Mouse (Mus musculus) midbrain, postnatal 0 days (tissue): Measurements from ENCODE around the gene Serpinh1. TPM values are rescaled to one million over a fixed set of nuclear protein-coding genes. Genes with fewer than 3 reads are reported as not detected.

ENCODE experiments used
- ATAC-seq: fragments of 200-750 bp; cut with Nextera tagmentation; 2 replicates; pipeline ENCODE4 v1.8.0; 2017; ENCODE audit warnings: moderate number of reproducible peaks, mild to moderate bottlenecking, moderate TSS enrichment, moderate library complexity; ENCODE audit not compliant: low FRiP score
- DNase-seq: peaks from one replicate; pipeline ENCODE4 v3.0.0-alpha.2; 2015; ENCODE audit warnings: low spot score
- H3K27ac ChIP-seq: fragments of 300-500 bp; sonication (generic); 2 replicates; pipeline ENCODE4 v1.5.1; 2014; ENCODE audit warnings: low read depth, mild to moderate bottlenecking, low read length, mixed read lengths
- H3K27me3 ChIP-seq: fragments of 300-500 bp; sonication (generic); 2 replicates; pipeline ENCODE4 v1.6.1; 2014; ENCODE audit warnings: low read length, control low read depth, mixed read lengths; ENCODE audit not compliant: insufficient read depth
- H3K36me3 ChIP-seq: fragments of 300-500 bp; sonication (generic); 2 replicates; pipeline ENCODE4 v1.6.1; 2014; ENCODE audit warnings: low read length, control low read depth, mixed read lengths; ENCODE audit not compliant: insufficient read depth
- H3K4me1 ChIP-seq: fragments of 300-500 bp; sonication (generic); 2 replicates; pipeline ENCODE4 v1.6.1; 2014; ENCODE audit warnings: mild to moderate bottlenecking, control low read depth, antibody characterized with exemption, low read length, mixed read lengths; ENCODE audit not compliant: insufficient read depth
- H3K4me2 ChIP-seq: fragments of 300-500 bp; sonication (generic); 2 replicates; pipeline ENCODE4 v1.6.1; 2014; ENCODE audit warnings: low read depth, mild to moderate bottlenecking, low read length, mixed read lengths; ENCODE audit not compliant: poor library complexity, severe bottlenecking
- H3K4me3 ChIP-seq: fragments of 300-500 bp; sonication (generic); 2 replicates; pipeline ENCODE4 v1.5.1; 2014; ENCODE audit warnings: low read depth, mild to moderate bottlenecking, low read length, moderate library complexity
- H3K9ac ChIP-seq: fragments of 300-500 bp; sonication (generic); replicated peaks from 2 replicates; pipeline ENCODE4 v1.6.1; 2014; ENCODE audit warnings: mild to moderate bottlenecking, low read length, moderate library complexity, mixed read lengths; ENCODE audit not compliant: poor library complexity, severe bottlenecking
- H3K9me3 ChIP-seq: fragments of 300-500 bp; sonication (generic); 2 replicates; pipeline ENCODE4 v1.6.1; 2016; ENCODE audit warnings: low read length, control low read depth
- CTCF ChIP-seq: IDR thresholded peaks from 2 replicates; pipeline ENCODE4 v1.5.1; 2016; ENCODE audit warnings: antibody characterized with exemption, mild to moderate bottlenecking
- WGBS: fragments of 180-500 bp; shearing (Covaris S2); extraction: QIAGEN DNeasy Blood & Tissue Kit; methylation state at CpG from one replicate; pipeline ENCODE4 v1.1.7; 2014; 5-methylcytosine and 5-hydroxymethylcytosine counted together
- polyA plus RNA-seq: library from polyadenylated mRNA; unstranded; fragments of >200 nt; fragmentation: Nextera tagmentation; extraction: Ambion mirVana; gene quantifications from 2 replicates; pipeline ENCODE4 v1.2.1, GENCODE M21; 2015
- total RNA-seq: library from RNA; depleted of rRNA; stranded (reverse); fragments of >200 nt; gene quantifications from 2 replicates; pipeline ENCODE4 v1.2.3, GENCODE M21; 2014; rRNA removed

Serpinh1 gene
- total RNA-seq = 151 and 160 TPM in 2 replicates
- polyA plus RNA-seq = 114 and 125 TPM in 2 replicates

DNA sequence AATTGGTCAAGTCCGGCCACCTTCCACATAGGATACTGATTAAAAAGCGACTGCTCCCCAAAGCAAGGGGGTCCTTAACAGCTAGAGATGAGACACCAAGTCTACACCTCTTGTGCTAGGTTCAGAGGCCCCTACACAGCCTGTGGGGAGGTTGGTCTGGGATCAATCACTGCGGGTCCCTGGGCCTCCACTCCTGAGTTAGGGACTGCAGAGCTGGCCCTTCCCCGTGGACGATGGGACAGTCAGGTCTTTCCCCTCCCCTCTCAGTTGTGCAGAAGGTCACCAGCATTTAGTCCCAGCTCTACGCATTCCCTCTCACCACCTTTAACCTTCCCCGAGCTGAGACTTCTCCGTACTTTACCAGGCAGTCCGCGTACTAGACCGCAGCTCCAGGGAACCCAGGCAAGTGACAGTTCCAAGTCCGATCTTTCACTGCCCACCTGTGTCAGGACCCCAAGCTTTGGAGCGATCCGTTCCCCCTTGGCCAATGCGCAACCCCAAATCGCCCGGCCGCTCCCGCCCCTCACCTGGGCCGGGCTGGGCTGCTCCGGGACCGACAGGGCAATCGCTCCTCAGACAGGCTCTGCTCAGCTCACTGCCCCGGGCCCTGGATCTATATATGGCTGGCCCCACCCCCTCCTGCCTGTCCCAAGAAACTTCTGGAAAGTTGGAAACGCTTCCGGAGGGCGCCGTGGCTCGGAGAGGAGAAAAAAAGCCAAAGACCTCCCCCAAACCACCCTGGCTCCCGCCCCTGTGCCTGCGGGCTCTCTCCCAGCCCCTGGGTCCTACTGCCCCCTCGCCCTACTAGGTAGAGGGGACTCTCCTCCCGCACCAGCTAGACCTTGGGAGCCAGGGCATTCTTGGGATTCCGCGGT lies at the start of gene Serpinh1:
Gene Serpinh1, minus strand, starts transcription at position 714 of the 875 bp plus-strand sequence.
- no peak for TF ChIP-seq CTCF
- peak within 1 kb of the TSS; percentile 20 for H3K9ac ChIP-seq
- peak within 1 kb of the TSS; percentile 29 for H3K4me3 ChIP-seq
- no peaks in the 10 kb centered on the region for H3K27me3 ChIP-seq
- 9% methylated on average over 34 of the region's 35 CpGs for WGBS
- H3K36me3 ChIP-seq = no peaks in the 10 kb centered on the region
- peaks cover 21% of the 10 kb centered on the region for H3K4me1 ChIP-seq
- H3K4me2 ChIP-seq = peak within 1 kb of the TSS; percentile 49
- ATAC-seq (0 out of 2 replicates have a peak, but pooled peaks have one; percentile 31), DNase-seq (peak; percentile 80)
- peak within 1 kb of the TSS; percentile 49 for H3K27ac ChIP-seq
- H3K9me3 ChIP-seq = no peaks in the 10 kb centered on the region

DNA sequence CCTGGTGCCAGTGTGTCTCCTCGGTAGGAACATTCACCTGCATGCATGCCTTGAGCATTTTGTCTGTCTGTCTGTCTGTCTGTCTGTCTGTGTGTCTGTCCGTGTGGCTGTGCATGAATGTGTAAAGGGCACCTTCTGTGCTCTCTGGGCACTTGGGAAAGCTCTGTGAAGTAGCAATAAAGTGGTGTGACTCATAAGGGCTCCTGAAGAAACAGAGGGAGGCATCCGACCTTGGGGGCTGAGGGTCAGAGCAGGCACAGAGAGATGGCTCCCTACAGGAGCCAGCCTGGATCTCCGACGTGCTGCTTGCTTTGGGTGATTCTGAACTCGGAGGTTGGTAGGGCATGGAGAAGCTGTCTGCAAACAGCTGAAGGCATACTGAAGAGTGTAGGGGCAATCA lies 49.4 kb upstream of the Serpinh1 start:
- peaks cover 7% of the 10 kb centered on the region for H3K36me3 ChIP-seq
- H3K9me3 ChIP-seq = no peaks in the 10 kb centered on the region
- H3K27me3 ChIP-seq = no peaks in the 10 kb centered on the region
- DNase-seq = no peak
- H3K4me2 ChIP-seq = no peak overlapping the region
- ATAC-seq = no peak
- H3K27ac ChIP-seq = no peak overlapping the region
- no peaks in the 10 kb centered on the region for H3K4me1 ChIP-seq
- H3K9ac ChIP-seq = no peak overlapping the region
- no peak overlapping the region for H3K4me3 ChIP-seq
- TF ChIP-seq CTCF = no peak
- WGBS = 84% methylated on average over 6 of the region's 6 CpGs

GRCm38 (mm10) chr7:99401373-99401772 lies 48.3 kb upstream of the Serpinh1 start:
- TF ChIP-seq CTCF = no peak
- ATAC-seq (no peak), DNase-seq (no peak)
- Histone ChIP-seq H3K9ac (no peak overlapping the region), H3K4me1 (no peaks in the 10 kb centered on the region), H3K36me3 (peaks cover 10% of the 10 kb centered on the region), H3K27ac (no peak overlapping the region), H3K4me3 (no peak overlapping the region), H3K9me3 (no peaks in the 10 kb centered on the region), H3K27me3 (no peaks in the 10 kb centered on the region), H3K4me2 (no peak overlapping the region)
- 82% methylated on average over 8 of the region's 8 CpGs for WGBS

GRCm38 (mm10) chr7:99396994-99397659 lies 44.1 kb upstream of the Serpinh1 start:
- Histone ChIP-seq H3K9ac (no peak overlapping the region), H3K27ac (no peak overlapping the region), H3K4me2 (no peak overlapping the region), H3K36me3 (peaks cover 9% of the 10 kb centered on the region), H3K27me3 (no peaks in the 10 kb centered on the region), H3K4me1 (no peaks in the 10 kb centered on the region), H3K9me3 (no peaks in the 10 kb centered on the region), H3K4me3 (no peak overlapping the region)
- no peak for TF ChIP-seq CTCF
- 73% methylated on average over 11 of the region's 11 CpGs for WGBS
- DNase-seq (no peak), ATAC-seq (no peak)

DNA sequence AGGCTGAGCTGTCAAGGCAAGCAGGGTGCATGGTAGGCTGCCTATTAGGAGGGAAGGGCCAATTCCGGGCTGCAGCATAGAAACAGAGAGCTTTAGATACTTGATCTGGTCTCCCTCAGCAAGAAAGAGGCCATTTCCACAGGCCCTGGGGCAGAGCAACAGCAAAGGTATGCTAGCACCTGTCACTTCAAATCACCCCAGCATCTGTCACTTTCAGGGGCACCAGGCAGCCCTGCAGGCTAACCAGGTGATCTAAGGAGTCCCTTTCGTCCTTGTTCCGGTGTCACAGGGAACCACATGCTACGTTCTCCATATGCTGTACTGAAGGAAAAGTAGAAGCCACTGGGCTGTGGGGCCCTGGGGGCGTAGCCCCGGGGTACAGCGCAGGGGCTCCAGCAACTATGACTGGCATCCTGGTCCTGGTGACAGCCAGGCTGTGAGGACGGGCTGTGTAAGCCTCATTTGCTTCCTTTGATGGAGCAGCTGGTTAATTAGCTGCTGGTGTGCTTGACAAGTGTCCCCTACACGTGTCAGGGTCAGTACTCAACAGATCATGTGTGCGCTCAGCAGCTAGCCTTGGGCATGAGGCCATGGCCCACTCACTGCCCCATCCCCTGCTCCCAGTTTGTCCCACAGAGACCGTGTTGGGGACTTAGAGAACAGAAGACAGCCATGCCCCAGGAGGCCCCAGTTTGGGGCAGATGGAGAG lies 43.0 kb upstream of the Serpinh1 start:
- Histone ChIP-seq H3K27ac (no peak overlapping the region), H3K9me3 (no peaks in the 10 kb centered on the region), H3K9ac (no peak overlapping the region), H3K4me2 (no peak overlapping the region), H3K36me3 (peaks cover 19% of the 10 kb centered on the region), H3K27me3 (no peaks in the 10 kb centered on the region), H3K4me3 (no peak overlapping the region), H3K4me1 (no peaks in the 10 kb centered on the region)
- DNase-seq (peak; percentile 68), ATAC-seq (no peak)
- no peak for TF ChIP-seq CTCF
- 67% methylated on average over 11 of the region's 11 CpGs for WGBS
